ENCODE assay signal across 9 mouse cellular contexts in genomic region chr12:39496203-39496602, GRCm38 (mm10).
DNase-seq lines count a peak whose midpoint lies in the region; ATAC-seq and TF ChIP-seq lines count a peak whose summit lies in the region.
"Had no signal": no experiment of that assay in that cellular context is flagged by ENCODE, and none has a peak within 500 bp of the region (broad histone marks: within the 10 kb centered on the region; RNA-seq: fewer than 3 reads in every experiment).

No protein-coding gene starts in this region.

- no peak for ATAC-seq in forebrain, embryonic 14.5 days
- ATAC-seq in forebrain, embryonic 11.5 days (replicated peaks; ENCODE audit: low FRiP score), result no peak

- no peak for TF ChIP-seq CTCF in liver, adult 2 months (IDR thresholded peaks at IDR 0.05; ENCODE audit: low read depth, low read length)

- no peak overlapping the region for H3K27ac ChIP-seq in forebrain, embryonic 14.5 days (ENCODE audit: low read depth, low read length)
- H3K27ac ChIP-seq in forebrain, embryonic 11.5 days (ENCODE audit: low read depth, low read length), result no peak overlapping the region
- H3K27ac ChIP-seq in liver, adult 2 months (replicated peaks; ENCODE audit: insufficient read depth, low read depth, low read length), result no peak overlapping the region
- H3K27ac ChIP-seq: heart, embryonic 15.5 days had no signal

- H3K4me1 ChIP-seq in forebrain, embryonic 14.5 days (ENCODE audit: control insufficient read depth, insufficient read depth, low read length), result no peaks in the 10 kb centered on the region
- H3K4me1 ChIP-seq in forebrain, embryonic 11.5 days (replicated peaks; ENCODE audit: control insufficient read depth, insufficient read depth, low read length), result no peaks in the 10 kb centered on the region
- no peaks in the 10 kb centered on the region for H3K4me1 ChIP-seq in liver, adult 2 months (ENCODE audit: control insufficient read depth, insufficient read depth, low read length)
- H3K4me1 ChIP-seq: heart, embryonic 15.5 days had no signal

- H3K27me3 ChIP-seq in forebrain, embryonic 14.5 days (replicated peaks; ENCODE audit: control insufficient read depth, insufficient read depth, low read length), result no peaks in the 10 kb centered on the region
- H3K27me3 ChIP-seq in forebrain, embryonic 11.5 days (ENCODE audit: control insufficient read depth, insufficient read depth, low read length), result no peaks in the 10 kb centered on the region
- H3K27me3 ChIP-seq in liver, adult 2 months (ENCODE audit: control insufficient read depth, insufficient read depth, low read length), result no peaks in the 10 kb centered on the region
- H3K27me3 ChIP-seq: heart, embryonic 15.5 days had no signal

- H3K36me3 ChIP-seq in forebrain, embryonic 14.5 days (ENCODE audit: control insufficient read depth, insufficient read depth, low read length), result no peaks in the 10 kb centered on the region
- no peaks in the 10 kb centered on the region for H3K36me3 ChIP-seq in forebrain, embryonic 11.5 days (ENCODE audit: control insufficient read depth, insufficient read depth, low read length)
- H3K36me3 ChIP-seq in liver, adult 2 months (ENCODE audit: control insufficient read depth, insufficient read depth, low read length), result no peaks in the 10 kb centered on the region
- H3K36me3 ChIP-seq: heart, embryonic 15.5 days had no signal

- peak; percentile 75 for DNase-seq in forebrain, embryonic 14.5 days (ENCODE audit: low spot score)
- DNase-seq in forebrain, embryonic 11.5 days (ENCODE audit: low spot score), result no peak
- DNase-seq in liver, adult 2 months (ENCODE audit: extremely low read depth, low read depth, low spot score), result peak; percentile 21
- DNase-seq in liver (no peak), MN1 (ENCODE audit: low spot score) (peak; percentile 63)
- peak; percentile 38 to 50 for DNase-seq in layer of hippocampus, postnatal 10 days (ENCODE audit: low spot score in 2 of 2)
- DNase-seq in neural tube, embryonic 10.5 days (ENCODE audit: extremely low spot score, low spot score), result no peak
- no peak for DNase-seq in testis, postnatal 10 days (ENCODE audit: low spot score)

- no peak overlapping the region for H3K9ac ChIP-seq in forebrain, embryonic 14.5 days (ENCODE audit: low read length)
- H3K9ac ChIP-seq in forebrain, embryonic 11.5 days (ENCODE audit: low read length), result no peak overlapping the region
- no peak overlapping the region for H3K9ac ChIP-seq in liver, adult 2 months (ENCODE audit: low read depth, low read length)
- H3K9ac ChIP-seq: heart, embryonic 15.5 days had no signal

- H3K4me2 ChIP-seq in forebrain, embryonic 14.5 days (ENCODE audit: low read length), result no peak overlapping the region
- no peak overlapping the region for H3K4me2 ChIP-seq in forebrain, embryonic 11.5 days (ENCODE audit: low read depth, low read length, severe bottlenecking)
- H3K4me2 ChIP-seq: heart, embryonic 15.5 days had no signal

- H3K4me3 ChIP-seq in forebrain, embryonic 14.5 days (ENCODE audit: low read depth, low read length), result no peak overlapping the region
- H3K4me3 ChIP-seq in forebrain, embryonic 11.5 days (ENCODE audit: low read depth, low read length), result no peak overlapping the region
- H3K4me3 ChIP-seq in liver, adult 2 months (ENCODE audit: insufficient read depth, low read depth, low read length), result no peak overlapping the region
- H3K4me3 ChIP-seq: heart, embryonic 15.5 days had no signal

- TF ChIP-seq POLR2A in liver, adult 2 months (IDR thresholded peaks at IDR 0.05; ENCODE audit: extremely low read depth, insufficient read depth, low read length), result no peak

- 38% methylated on average over 2 of the region's 2 CpGs for WGBS in forebrain, embryonic 14.5 days
- 47% methylated on average over 2 of the region's 2 CpGs for WGBS in forebrain, embryonic 11.5 days
- 40% methylated on average over 2 of the region's 2 CpGs for WGBS in liver, adult 2 months

- no peaks in the 10 kb centered on the region for H3K9me3 ChIP-seq in forebrain, embryonic 14.5 days (replicated peaks; ENCODE audit: control insufficient read depth, low read length)
- no peaks in the 10 kb centered on the region for H3K9me3 ChIP-seq in forebrain, embryonic 11.5 days (ENCODE audit: control insufficient read depth, low read length)
- H3K9me3 ChIP-seq: heart, embryonic 15.5 days had no signal

- H3K79me2 ChIP-seq in liver, adult 2 months (ENCODE audit: control insufficient read depth, insufficient read depth, low read length), result no peaks in the 10 kb centered on the region

Comparison
In these comparisons a context has a peak if more than half of its experiments do, and no peak if none do; other contexts are left out.
1. DNase-seq: peak in forebrain, embryonic 14.5 days (single experiment), liver, adult 2 months (single experiment), MN1 (single experiment) and layer of hippocampus, postnatal 10 days (2 of 2); none in forebrain, embryonic 11.5 days (single experiment), liver (single experiment), neural tube, embryonic 10.5 days (single experiment) and testis, postnatal 10 days (single experiment).